Mouse (Mus musculus): ENCODE measurements around the gene Xkr8.

DNA sequence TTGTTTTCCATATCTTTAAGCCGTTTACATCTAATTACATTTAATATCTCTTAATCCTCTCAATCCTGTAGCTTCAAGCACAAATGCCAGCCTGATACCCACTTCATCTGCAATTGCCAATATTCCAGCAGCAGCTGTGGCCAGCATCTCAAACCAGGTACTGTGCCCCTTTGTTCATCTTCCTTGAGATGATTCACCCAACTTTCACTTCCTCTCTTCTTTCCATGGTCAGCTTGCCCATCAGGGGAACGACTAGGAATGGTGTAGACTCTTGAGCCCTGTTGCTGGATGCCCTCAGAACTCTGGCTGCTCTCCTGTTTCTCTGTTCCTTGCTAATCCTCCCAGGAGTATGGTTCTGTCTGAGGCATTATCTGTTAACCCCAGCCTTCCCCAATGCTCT lies 42.7 kb downstream of the Xkr8 start:
- TF ChIP-seq POLR2A (IDR thresholded peaks at IDR 0.05; ENCODE audit: control insufficient read depth, extremely low read depth, insufficient read depth, low read length, poor library complexity) (no peak), CTCF (IDR thresholded peaks at IDR 0.05; ENCODE audit: borderline replicate concordance, control insufficient read depth, extremely low read depth, insufficient read depth, low read length, poor library complexity) (no peak)
